Mouse (Mus musculus) induced T-regulatory cell, adult 2 months (primary cell): ENCODE data around the gene Tes3-ps.

ENCODE experiments used
- DNase-seq: peaks from one replicate; pipeline ENCODE4 v3.0.0-alpha.2; 2012; ENCODE audit warnings: low read depth

The Tes3-ps gene

GRCm38 (mm10) chr13:49492376-49493368 lies at the start of gene Tes3-ps:
TSS of gene Tes3-ps (plus strand) at chr13:49493318.
- DNase-seq = no peak

GRCm38 (mm10) chr13:49444451-49444850 lies 48.7 kb upstream of the Tes3-ps start:
- DNase-seq = no peak

GRCm38 (mm10) chr13:49449318-49449749 lies 43.8 kb upstream of the Tes3-ps start:
- DNase-seq = peak; percentile 83

DNA sequence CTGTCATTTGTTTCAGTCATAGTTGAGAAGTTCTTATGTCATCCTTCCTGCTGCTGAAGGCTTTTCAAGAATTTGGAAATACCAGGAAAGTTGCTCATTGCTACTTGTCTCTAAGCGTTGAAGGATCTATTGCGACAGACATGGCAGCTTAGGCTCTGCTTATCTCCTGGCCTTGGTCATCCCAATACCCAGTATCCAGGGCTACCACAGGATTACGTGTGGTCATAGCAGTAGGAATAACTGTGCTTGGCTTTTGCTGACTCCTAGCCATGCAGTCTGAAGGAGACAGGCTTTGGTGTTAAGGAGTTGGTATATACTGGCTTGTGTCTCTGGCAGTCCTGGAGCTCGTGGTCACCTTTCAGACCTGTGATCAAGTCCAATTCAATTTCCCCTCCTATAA lies 32.8 kb upstream of the Tes3-ps start:
- no peak for DNase-seq

- no peak for DNase-seq
Observed at GRCm38 (mm10) chr13:49460692-49461414, 32.3 kb upstream of the Tes3-ps start.

GRCm38 (mm10) chr13:49461458-49462132 lies 31.5 kb upstream of the Tes3-ps start:
- no peak for DNase-seq

DNA sequence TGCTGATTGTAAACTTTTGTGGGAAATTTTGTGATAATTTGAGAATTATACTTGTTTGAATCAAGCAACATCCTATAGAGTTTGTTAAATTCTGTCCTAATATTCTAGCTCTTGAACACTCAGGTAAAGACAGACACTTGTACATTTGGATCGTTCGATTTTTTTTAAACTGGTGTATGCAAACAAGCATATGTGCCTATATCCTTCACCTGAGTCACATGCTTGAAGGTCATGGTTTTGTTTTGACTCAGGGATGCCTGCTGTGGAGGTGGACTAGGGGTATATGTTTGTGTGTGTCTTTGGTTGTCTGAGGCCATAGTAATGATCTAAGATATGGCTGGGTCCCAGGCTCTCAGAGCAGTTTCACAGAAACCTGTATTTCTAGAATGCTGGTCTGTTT lies 30.2 kb upstream of the Tes3-ps start:
- DNase-seq = no peak

GRCm38 (mm10) chr13:49465875-49466274 lies 27.2 kb upstream of the Tes3-ps start:
- DNase-seq = no peak

- DNase-seq = no peak
Observed at GRCm38 (mm10) chr13:49466393-49467075, 26.6 kb upstream of the Tes3-ps start.

- DNase-seq = no peak
Observed at GRCm38 (mm10) chr13:49467585-49467984, 25.5 kb upstream of the Tes3-ps start.

DNA sequence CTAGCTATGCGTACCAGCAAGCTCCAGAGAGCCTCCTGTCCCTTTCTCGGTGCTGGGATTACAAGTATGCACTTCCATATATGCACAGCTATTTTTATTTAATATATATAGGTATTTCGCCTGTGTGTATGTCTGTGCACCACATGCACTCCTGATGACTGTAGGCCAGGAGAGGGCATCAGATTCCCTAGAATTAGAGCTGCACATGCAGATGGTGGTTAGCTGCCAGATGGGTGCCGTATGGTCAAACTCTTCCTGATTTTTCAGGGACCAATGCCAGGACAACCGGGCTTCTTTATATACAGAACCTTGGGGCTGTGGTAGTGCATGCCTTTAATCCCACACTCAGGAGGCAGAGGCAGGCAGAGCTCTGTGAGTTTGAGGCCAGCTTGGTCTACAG lies 24.1 kb upstream of the Tes3-ps start:
- DNase-seq = no peak

GRCm38 (mm10) chr13:49470319-49470718 lies 22.8 kb upstream of the Tes3-ps start:
- no peak for DNase-seq

GRCm38 (mm10) chr13:49470806-49471205 lies 22.3 kb upstream of the Tes3-ps start:
- no peak for DNase-seq

DNA sequence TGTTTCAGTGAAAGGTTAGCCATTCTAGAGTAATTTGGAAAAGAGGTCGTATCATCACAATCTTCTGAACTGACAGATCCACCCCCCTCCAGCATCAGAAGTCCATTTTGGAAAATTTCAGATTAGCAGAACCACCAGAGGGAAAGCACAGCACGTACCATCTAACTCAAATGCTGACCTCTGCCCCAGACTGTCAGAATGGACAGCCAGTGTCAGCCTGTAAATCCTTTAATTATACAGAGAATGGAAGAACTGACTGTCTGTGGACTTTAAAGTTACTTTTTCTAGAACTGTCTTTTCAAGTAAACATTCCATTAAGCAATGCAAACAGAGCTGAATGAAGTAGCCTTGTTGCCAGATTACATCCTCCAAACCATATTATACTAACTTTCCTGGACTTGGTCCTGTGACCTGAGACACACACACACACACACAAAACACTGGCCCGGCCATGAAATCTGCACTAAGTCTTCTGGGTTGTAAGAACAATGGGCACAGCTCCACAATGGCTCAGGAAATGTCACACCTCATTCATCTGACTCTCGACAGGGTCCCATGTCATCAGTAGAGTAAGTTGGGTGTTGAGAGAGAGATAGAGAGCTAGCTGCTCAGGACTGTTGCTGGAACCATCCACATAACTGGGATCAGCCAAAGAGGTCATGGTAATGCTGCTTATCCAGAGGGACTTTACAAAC lies 21.0 kb upstream of the Tes3-ps start:
- DNase-seq = no peak

GRCm38 (mm10) chr13:49472676-49473005 lies 20.5 kb upstream of the Tes3-ps start:
- DNase-seq = no peak

GRCm38 (mm10) chr13:49477887-49478286 lies 15.2 kb upstream of the Tes3-ps start:
- no peak for DNase-seq

GRCm38 (mm10) chr13:49478851-49479374 lies 14.2 kb upstream of the Tes3-ps start:
- no peak for DNase-seq

GRCm38 (mm10) chr13:49479399-49479798 lies 13.7 kb upstream of the Tes3-ps start:
- no peak for DNase-seq

- DNase-seq = no peak
Observed at GRCm38 (mm10) chr13:49480057-49480456, 13.1 kb upstream of the Tes3-ps start.

DNA sequence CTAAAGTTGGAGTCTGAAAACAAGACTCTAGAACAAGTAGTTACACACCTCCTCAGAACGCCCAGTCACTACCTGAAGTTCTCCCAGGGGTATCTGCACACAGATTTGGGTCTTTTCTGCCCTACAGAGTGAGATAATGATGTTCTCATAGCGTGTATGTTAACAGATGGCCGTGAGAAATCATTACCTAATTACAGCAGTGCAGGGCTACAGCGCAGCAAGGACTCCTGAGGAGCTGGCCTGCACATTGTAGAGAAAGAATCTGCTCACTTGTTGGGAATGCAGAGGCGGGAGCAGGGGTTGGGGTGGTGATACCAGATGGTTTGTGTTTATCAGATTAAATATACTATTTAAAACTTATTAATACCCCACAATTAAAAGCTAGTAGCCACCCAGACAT lies 12.6 kb upstream of the Tes3-ps start:
- DNase-seq = no peak

GRCm38 (mm10) chr13:49485388-49485787 lies 7.7 kb upstream of the Tes3-ps start:
- no peak for DNase-seq
